Mouse (Mus musculus) stomach, postnatal 0 days (tissue): ENCODE measurements around the gene Olfr108.

ENCODE experiments used
- CTCF ChIP-seq: IDR thresholded peaks from 2 replicates; pipeline ENCODE4 v1.5.1; 2016; ENCODE audit warnings: antibody characterized with exemption, low read depth, mild to moderate bottlenecking, moderate library complexity
- EP300 ChIP-seq: optimal IDR thresholded peaks from 2 replicates; pipeline ENCODE3; 2016; ENCODE audit warnings: antibody characterized with exemption

- TF ChIP-seq CTCF (no peak), EP300 (no peak)
Measured at GRCm38 (mm10) chr17:37413380-37413779, 31.9 kb upstream of the Olfr108 start.
